Mouse (Mus musculus) stomach, postnatal 0 days (tissue): ENCODE measurements at regions not wholly inside any gene's neighbourhood (a gene's known extent, or its start where the extent isn't known, plus 50 kb on each side); places are given as distances from the start of the nearest gene placed in this dataset.
"Not testable (repeated sequence)": the region's sequence is repeated elsewhere in the genome, so short reads cannot be mapped to it uniquely, and the experiment has no call there.

Experiments
- ATAC-seq: fragments of 200-750 bp; cut with Nextera tagmentation; 2 replicates; pipeline ENCODE4 v1.8.0; 2017; ENCODE audit not compliant: low FRiP score, low TSS enrichment
- DNase-seq: peaks from one replicate; pipeline ENCODE4 v3.0.0-alpha.2; 2016; ENCODE audit warnings: low spot score
- H3K27ac ChIP-seq: fragments of 300-500 bp; sonication (generic); replicated peaks from 2 replicates; pipeline ENCODE4 v1.5.1; 2014; ENCODE audit warnings: mild to moderate bottlenecking, control low read depth
- H3K27me3 ChIP-seq: fragments of 300-500 bp; sonication (generic); 2 replicates; pipeline ENCODE4 v1.6.1; 2014; ENCODE audit warnings: low read length; ENCODE audit not compliant: control insufficient read depth, insufficient read depth
- H3K36me3 ChIP-seq: fragments of 300-500 bp; sonication (generic); 2 replicates; pipeline ENCODE4 v1.6.1; 2014; ENCODE audit warnings: low read length, mixed read lengths; ENCODE audit not compliant: control insufficient read depth, insufficient read depth
- H3K4me1 ChIP-seq: fragments of 300-500 bp; sonication (generic); replicated peaks from 2 replicates; pipeline ENCODE4 v1.6.1; 2014; ENCODE audit warnings: antibody characterized with exemption; ENCODE audit not compliant: control insufficient read depth, insufficient read depth
- H3K4me2 ChIP-seq: fragments of 300-500 bp; sonication (generic); replicated peaks from 2 replicates; pipeline ENCODE4 v1.6.1; 2014; ENCODE audit warnings: low read depth, mild to moderate bottlenecking, control low read depth, moderate library complexity
- H3K4me3 ChIP-seq: fragments of 300-500 bp; sonication (generic); 2 replicates; pipeline ENCODE4 v1.5.1; 2014; ENCODE audit warnings: low read depth, low read length, control low read depth
- H3K9ac ChIP-seq: fragments of 300-500 bp; sonication (generic); 2 replicates; pipeline ENCODE4 v1.6.1; 2014; ENCODE audit warnings: mild to moderate bottlenecking, low read length, control low read depth, mixed read lengths
- H3K9me3 ChIP-seq: fragments of 300-500 bp; sonication (generic); 2 replicates; pipeline ENCODE4 v1.6.1; 2016; ENCODE audit warnings: low read length; ENCODE audit not compliant: control insufficient read depth
- CTCF ChIP-seq: IDR thresholded peaks from 2 replicates; pipeline ENCODE4 v1.5.1; 2016; ENCODE audit warnings: antibody characterized with exemption, low read depth, mild to moderate bottlenecking, moderate library complexity
- EP300 ChIP-seq: optimal IDR thresholded peaks from 2 replicates; pipeline ENCODE3; 2016; ENCODE audit warnings: antibody characterized with exemption
- whole genome bisulfite sequencing: fragments of 180-500 bp; shearing (Covaris S2); extraction: QIAGEN DNeasy Blood & Tissue Kit; methylation state at CpG from one replicate; pipeline ENCODE4 v1.1.7; 2014; 5-methylcytosine and 5-hydroxymethylcytosine counted together

- H3K36me3 ChIP-seq, H3K27ac ChIP-seq, DNase-seq, H3K9me3 ChIP-seq, H3K4me1 ChIP-seq, H3K27me3 ChIP-seq, H3K4me2 ChIP-seq, H3K9ac ChIP-seq, ATAC-seq, H3K4me3 ChIP-seq: not testable (repeated sequence)
- peak; percentile 47 for TF ChIP-seq CTCF
- WGBS, result 64% methylated on average over 1 of the region's 1 CpGs
Observed at GRCm38 (mm10) chr8:89482481-89482880, 438.5 kb upstream of the Sall1 start.

GRCm38 (mm10) chr8:89476930-89477329, 433.0 kb upstream of the Sall1 start:
- 54% methylated on average over 4 of the region's 4 CpGs for WGBS
- Histone ChIP-seq H3K36me3 (no peaks in the 10 kb centered on the region), H3K27ac (no peak overlapping the region), H3K4me3 (no peak overlapping the region), H3K27me3 (no peaks in the 10 kb centered on the region), H3K4me2 (no peak overlapping the region), H3K9me3 (no peaks in the 10 kb centered on the region), H3K4me1 (no peaks in the 10 kb centered on the region), H3K9ac (no peak overlapping the region)
- no peak for ATAC-seq
- TF ChIP-seq EP300 (no peak), CTCF (no peak)
- DNase-seq, result no peak

GRCm38 (mm10) chr8:89471116-89471515, 427.2 kb upstream of the Sall1 start:
- 71% methylated on average over 5 of the region's 5 CpGs for WGBS
- Histone ChIP-seq H3K4me2 (no peak overlapping the region), H3K36me3 (no peaks in the 10 kb centered on the region), H3K9me3 (no peaks in the 10 kb centered on the region), H3K4me1 (no peaks in the 10 kb centered on the region), H3K27me3 (no peaks in the 10 kb centered on the region), H3K4me3 (no peak overlapping the region), H3K27ac (no peak overlapping the region), H3K9ac (no peak overlapping the region)
- DNase-seq, result no peak
- ATAC-seq, result no peak
- no peak for TF ChIP-seq EP300
- TF ChIP-seq CTCF, result no peak

GRCm38 (mm10) chr8:89468782-89469220, 424.8 kb upstream of the Sall1 start:
- Histone ChIP-seq H3K4me3 (no peak overlapping the region), H3K27me3 (no peaks in the 10 kb centered on the region), H3K4me1 (no peaks in the 10 kb centered on the region), H3K9me3 (no peaks in the 10 kb centered on the region), H3K9ac (no peak overlapping the region), H3K27ac (no peak overlapping the region), H3K36me3 (no peaks in the 10 kb centered on the region), H3K4me2 (no peak overlapping the region)
- WGBS, result 89% methylated on average over 5 of the region's 5 CpGs
- ATAC-seq (no peak), DNase-seq (no peak)
- TF ChIP-seq EP300 (no peak), CTCF (no peak)

GRCm38 (mm10) chr8:89465211-89465753, 421.3 kb upstream of the Sall1 start:
- Histone ChIP-seq H3K4me1 (no peaks in the 10 kb centered on the region), H3K36me3 (no peaks in the 10 kb centered on the region), H3K4me3 (no peak overlapping the region), H3K4me2 (no peak overlapping the region), H3K9ac (no peak overlapping the region), H3K27me3 (no peaks in the 10 kb centered on the region), H3K27ac (no peak overlapping the region), H3K9me3 (no peaks in the 10 kb centered on the region)
- 85% methylated on average over 13 of the region's 13 CpGs for WGBS
- no peak for ATAC-seq
- no peak for TF ChIP-seq EP300
- TF ChIP-seq CTCF, result no peak
- DNase-seq, result no peak

GRCm38 (mm10) chr8:89456517-89456916, 412.6 kb upstream of the Sall1 start:
- TF ChIP-seq CTCF, result no peak
- no peak for TF ChIP-seq EP300
- no peak for ATAC-seq
- no peaks in the 10 kb centered on the region for H3K36me3 ChIP-seq
- H3K27me3 ChIP-seq, result no peaks in the 10 kb centered on the region
- 48% methylated on average over 4 of the region's 4 CpGs for WGBS
- DNase-seq, result no peak
- H3K4me2 ChIP-seq, result no peak overlapping the region
- no peak overlapping the region for H3K27ac ChIP-seq
- no peaks in the 10 kb centered on the region for H3K4me1 ChIP-seq
- H3K9me3 ChIP-seq, result no peaks in the 10 kb centered on the region
- no peak overlapping the region for H3K4me3 ChIP-seq
- H3K9ac ChIP-seq, result no peak overlapping the region
